Mouse (Mus musculus) olfactory bulb, adult 2 months (tissue): ENCODE data around the gene C8a.

Experiments
- CTCF ChIP-seq: fragments of 200-500 bp; IDR thresholded peaks from 2 replicates; pipeline ENCODE4 v1.5.1; 2012; ENCODE audit warnings: low read depth, mild to moderate bottlenecking, low read length, moderate library complexity; ENCODE audit not compliant: insufficient read depth
- POLR2A ChIP-seq: fragments of 200-500 bp; IDR thresholded peaks from 2 replicates; pipeline ENCODE4 v1.6.1; 2012; ENCODE audit warnings: mild to moderate bottlenecking, low read depth, low read length, moderate library complexity; ENCODE audit not compliant: insufficient read depth

DNA sequence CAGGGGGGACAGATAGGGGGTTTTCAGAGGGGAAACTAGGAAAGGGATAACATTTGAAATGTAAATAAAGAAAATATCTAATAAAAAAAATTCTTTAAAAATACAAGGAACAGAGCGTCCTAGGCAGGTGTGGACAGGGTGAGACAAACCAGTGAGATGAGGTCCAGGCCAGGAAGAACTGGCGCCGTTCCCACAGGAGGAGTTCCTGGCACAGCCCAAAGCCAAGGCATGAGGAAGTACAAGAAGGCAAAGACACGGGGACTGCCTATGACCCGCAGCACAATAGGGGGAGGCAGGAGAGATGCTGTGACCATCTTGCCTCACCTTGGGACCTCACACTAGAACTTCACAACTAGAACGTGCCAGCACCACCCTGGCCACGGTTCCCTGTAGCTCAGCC is 15.5 kb upstream of the C8a start:
- no peak for TF ChIP-seq POLR2A
- TF ChIP-seq CTCF: no peak
